Mouse (Mus musculus) G1E (cell line): ENCODE results near the gene Mgat3.

Experiments
- CTCF ChIP-seq: IDR thresholded peaks from 2 replicates; pipeline ENCODE4 v1.5.1; 2012; ENCODE audit warnings: low read depth, low read length, inconsistent platforms, mixed read lengths
- TAL1 ChIP-seq: conservative IDR thresholded peaks from 2 replicates; pipeline ENCODE4 v1.6.1; 2012; ENCODE audit warnings: low read depth, low read length, inconsistent platforms, mixed read lengths

GRCm38 (mm10) chr15:80217476-80217875 lies 44.0 kb downstream of the Mgat3 start:
- TF ChIP-seq TAL1 (no peak), CTCF (no peak)
